Mouse (Mus musculus) neural tube, embryonic 14.5 days (tissue): Measurements from ENCODE around the gene Psmg1. TPM values are rescaled to one million over a fixed set of nuclear protein-coding genes. Genes with fewer than 3 reads are reported as not detected.
"Not testable (repeated sequence)": the region's sequence is repeated elsewhere in the genome, so short reads cannot be mapped to it uniquely, and the experiment has no call there.

Experiments used
- ATAC-seq: fragments of 200-750 bp; cut with Nextera tagmentation; 2 replicates; pipeline ENCODE4 v1.8.0; 2017; ENCODE audit warnings: low read depth, mild to moderate bottlenecking, moderate TSS enrichment, moderate library complexity
- H3K27ac ChIP-seq: fragments of 300-500 bp; sonication (generic); 2 replicates; pipeline ENCODE4 v1.5.1; 2014; ENCODE audit warnings: low read depth, mild to moderate bottlenecking, control low read depth, low read length, moderate library complexity, mixed read lengths
- H3K27me3 ChIP-seq: fragments of 300-500 bp; sonication (generic); 2 replicates; pipeline ENCODE4 v1.6.1; 2014; ENCODE audit warnings: low read length; ENCODE audit not compliant: control insufficient read depth, insufficient read depth
- H3K36me3 ChIP-seq: fragments of 300-500 bp; sonication (generic); 2 replicates; pipeline ENCODE4 v1.6.1; 2014; ENCODE audit warnings: low read length, mixed read lengths; ENCODE audit not compliant: control insufficient read depth, insufficient read depth
- H3K4me1 ChIP-seq: fragments of 300-500 bp; sonication (generic); 2 replicates; pipeline ENCODE4 v1.6.1; 2014; ENCODE audit warnings: low read length; ENCODE audit not compliant: control insufficient read depth, insufficient read depth
- H3K4me2 ChIP-seq: fragments of 300-500 bp; sonication (generic); 2 replicates; pipeline ENCODE4 v1.6.1; 2014; ENCODE audit warnings: mild to moderate bottlenecking, low read depth, low read length, control low read depth
- H3K4me3 ChIP-seq: fragments of 300-500 bp; sonication (generic); 2 replicates; pipeline ENCODE4 v1.5.1; 2014; ENCODE audit warnings: low read depth, low read length, control low read depth, mixed read lengths
- H3K9ac ChIP-seq: fragments of 300-500 bp; sonication (generic); replicated peaks from 2 replicates; pipeline ENCODE4 v1.6.1; 2014; ENCODE audit warnings: low read depth, mild to moderate bottlenecking, control low read depth, low read length, mixed read lengths
- H3K9me3 ChIP-seq: fragments of 300-500 bp; sonication (generic); 2 replicates; pipeline ENCODE4 v1.6.1; 2016; ENCODE audit warnings: low read length; ENCODE audit not compliant: control insufficient read depth
- WGBS: fragments of 180-500 bp; shearing (Covaris S2); extraction: QIAGEN DNeasy Blood & Tissue Kit; methylation state at CpG from one replicate; pipeline ENCODE4 v1.1.7; 2014; 5-methylcytosine and 5-hydroxymethylcytosine counted together
- polyA plus RNA-seq: library from polyadenylated mRNA; unstranded; fragments of >200 nt; fragmentation: Nextera tagmentation; extraction: Ambion mirVana; gene quantifications from 2 replicates; pipeline ENCODE4 v1.2.1, GENCODE M21; 2014

The Psmg1 gene
- polyA plus RNA-seq, result 64.4 and 64.6 TPM in 2 replicates

- ATAC-seq, result peak; percentile 95
- peak within 1 kb of the TSS; percentile 64 for H3K4me3 ChIP-seq
- H3K9me3 ChIP-seq, result no peaks in the 10 kb centered on the region
- H3K9ac ChIP-seq, result peak within 1 kb of the TSS; percentile 63
- H3K27me3 ChIP-seq, result no peaks in the 10 kb centered on the region
- peaks cover 12% of the 10 kb centered on the region for H3K4me1 ChIP-seq
- under 1% methylated on average over 62 of the region's 62 CpGs for WGBS
- peak within 1 kb of the TSS; percentile 54 for H3K4me2 ChIP-seq
- peak within 1 kb of the TSS; percentile 70 for H3K27ac ChIP-seq
- peaks cover 3% of the 10 kb centered on the region for H3K36me3 ChIP-seq
These were observed at the start of gene Psmg1 for GRCm38 (mm10) chr16:95990462-95991121. Gene Psmg1, minus strand, starts transcription at chr16:95990960.

DNA sequence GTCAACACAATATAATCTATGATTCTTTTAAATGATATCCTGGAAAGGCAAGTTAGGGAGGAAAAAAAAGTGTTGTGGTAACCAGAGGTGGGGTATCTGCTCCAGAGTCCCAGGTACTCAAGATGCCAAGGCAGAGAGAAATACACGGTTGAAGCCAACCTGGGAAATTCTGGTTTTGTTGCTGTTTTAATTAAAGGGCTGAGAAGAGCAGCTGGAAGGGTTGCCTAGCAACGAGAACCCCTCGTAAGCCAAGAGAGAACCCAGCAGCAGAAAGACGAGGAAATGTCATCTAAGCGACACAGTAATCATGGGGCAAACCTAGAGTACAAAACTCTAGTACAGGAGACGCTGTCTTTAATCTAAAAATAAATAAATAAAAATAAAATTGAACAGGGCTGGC is 48.8 kb upstream of the Psmg1 start:
- no peak overlapping the region for H3K4me3 ChIP-seq
- WGBS, result 52% methylated on average over 6 of the region's 6 CpGs
- no peaks in the 10 kb centered on the region for H3K4me1 ChIP-seq
- peaks cover 81% of the 10 kb centered on the region for H3K36me3 ChIP-seq
- H3K9ac ChIP-seq, result no peak overlapping the region
- no peak overlapping the region for H3K4me2 ChIP-seq
- H3K27ac ChIP-seq, result no peak overlapping the region
- no peak for ATAC-seq
- no peaks in the 10 kb centered on the region for H3K27me3 ChIP-seq
- H3K9me3 ChIP-seq, result no peaks in the 10 kb centered on the region

DNA sequence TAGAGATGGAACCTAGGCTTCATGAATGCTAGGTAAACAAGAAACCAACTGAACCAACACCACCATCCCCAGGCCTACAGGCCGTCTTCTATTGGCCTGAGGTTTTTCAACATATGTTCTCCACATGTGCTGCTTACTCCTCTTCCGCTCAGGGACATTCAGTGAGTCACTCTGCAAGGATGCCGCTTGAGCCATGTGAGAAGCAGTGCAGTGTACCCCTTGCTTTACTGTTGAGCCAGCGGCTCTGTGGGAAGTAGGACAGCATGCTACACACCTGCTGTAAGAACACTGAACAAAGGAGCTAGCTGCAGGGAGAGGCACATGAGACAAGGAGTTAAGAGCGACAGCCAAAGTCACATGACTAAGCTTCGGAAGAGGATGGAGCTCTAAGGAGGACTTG is 43.7 kb upstream of the Psmg1 start:
- no peaks in the 10 kb centered on the region for H3K27me3 ChIP-seq
- H3K27ac ChIP-seq, result no peak overlapping the region
- no peak overlapping the region for H3K4me2 ChIP-seq
- WGBS, result 85% methylated on average over 6 of the region's 6 CpGs
- H3K9ac ChIP-seq, result no peak overlapping the region
- H3K9me3 ChIP-seq, result no peaks in the 10 kb centered on the region
- no peak overlapping the region for H3K4me3 ChIP-seq
- H3K36me3 ChIP-seq, result peaks cover 93% of the 10 kb centered on the region
- no peak for ATAC-seq
- H3K4me1 ChIP-seq, result no peaks in the 10 kb centered on the region

- Histone ChIP-seq H3K9me3 (no peaks in the 10 kb centered on the region), H3K27me3 (no peaks in the 10 kb centered on the region), H3K36me3 (peaks cover 91% of the 10 kb centered on the region), H3K9ac (no peak overlapping the region), H3K4me2 (no peak overlapping the region), H3K4me1 (no peaks in the 10 kb centered on the region), H3K4me3 (no peak overlapping the region), H3K27ac (no peak overlapping the region)
- ATAC-seq, result no peak
- 95% methylated on average over 13 of the region's 13 CpGs for WGBS
These were observed 41.7 kb upstream of the Psmg1 start for GRCm38 (mm10) chr16:96032368-96033043.

DNA sequence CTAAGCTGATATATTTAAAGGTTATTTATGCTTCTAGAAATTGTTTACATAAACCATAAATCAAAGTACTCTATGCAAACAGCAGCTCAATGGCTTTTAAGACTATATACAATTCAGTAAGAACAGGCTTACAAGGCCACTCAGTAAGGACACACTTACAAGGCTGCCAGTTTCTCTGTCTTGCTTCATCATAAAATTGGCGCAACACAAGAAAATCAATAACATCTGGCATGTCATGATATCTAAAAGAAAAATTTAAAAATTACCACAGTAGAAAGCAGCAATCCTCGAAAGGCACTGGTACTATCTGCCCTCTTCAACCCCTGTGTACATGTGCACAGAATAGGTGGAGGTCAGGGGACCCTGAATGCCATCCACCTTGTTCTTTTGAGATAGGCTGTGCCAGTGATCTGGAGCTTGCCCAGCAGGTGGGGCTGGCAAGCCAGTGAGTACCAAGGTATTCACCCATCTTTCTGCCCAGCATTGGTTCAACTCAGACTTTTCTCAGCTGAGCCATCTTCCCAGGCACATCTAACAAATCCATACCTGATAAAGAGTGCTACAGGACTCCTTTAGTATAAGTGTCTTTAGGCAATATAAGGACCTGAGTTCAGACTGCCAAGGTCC is 39.8 kb upstream of the Psmg1 start:
- Histone ChIP-seq H3K9me3 (no peaks in the 10 kb centered on the region), H3K36me3 (peaks cover 91% of the 10 kb centered on the region)
- 98% methylated on average over 2 of the region's 2 CpGs for WGBS

DNA sequence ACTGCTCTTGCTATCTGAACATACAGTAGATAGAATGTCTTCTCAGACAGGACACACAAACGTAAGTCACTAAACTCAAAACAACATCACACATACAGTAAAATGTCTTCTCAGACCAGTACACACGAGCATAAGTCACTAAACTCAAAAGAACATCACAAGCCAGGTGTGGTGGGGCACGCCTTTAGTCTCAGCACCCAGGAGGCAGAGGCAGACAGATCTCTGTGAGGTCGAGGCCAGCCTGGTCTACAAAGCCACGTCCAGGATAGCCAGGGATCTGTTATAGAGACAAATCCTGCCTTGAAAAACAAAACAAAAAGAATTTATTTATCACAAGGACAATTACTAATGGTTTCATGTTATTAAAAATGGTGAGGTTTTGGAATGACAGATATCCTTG is 35.5 kb upstream of the Psmg1 start:
- Histone ChIP-seq H3K36me3 (peaks cover 83% of the 10 kb centered on the region), H3K4me3 (no peak overlapping the region), H3K9me3 (no peaks in the 10 kb centered on the region), H3K9ac (no peak overlapping the region), H3K27ac (no peak overlapping the region), H3K27me3 (no peaks in the 10 kb centered on the region), H3K4me1 (no peaks in the 10 kb centered on the region), H3K4me2 (no peak overlapping the region)
- ATAC-seq, result no peak
- 94% methylated on average over 5 of the region's 5 CpGs for WGBS

More for the DNA sequence above, 39.8 kb upstream of the Psmg1 start:
- Histone ChIP-seq H3K27ac (no peak overlapping the region), H3K4me1 (no peaks in the 10 kb centered on the region), H3K9ac (no peak overlapping the region), H3K4me3 (no peak overlapping the region), H3K27me3 (no peaks in the 10 kb centered on the region), H3K4me2 (no peak overlapping the region)
- no peak for ATAC-seq

GRCm38 (mm10) chr16:96025244-96025643 is 34.5 kb upstream of the Psmg1 start:
- H3K4me1 ChIP-seq, result no peaks in the 10 kb centered on the region
- ATAC-seq, result no peak
- no peaks in the 10 kb centered on the region for H3K27me3 ChIP-seq
- H3K36me3 ChIP-seq, result peaks cover 79% of the 10 kb centered on the region
- H3K4me3 ChIP-seq, result no peak overlapping the region
- no peak overlapping the region for H3K4me2 ChIP-seq
- WGBS, result 87% methylated on average over 3 of the region's 3 CpGs
- no peak overlapping the region for H3K27ac ChIP-seq
- no peak overlapping the region for H3K9ac ChIP-seq
- no peaks in the 10 kb centered on the region for H3K9me3 ChIP-seq

DNA sequence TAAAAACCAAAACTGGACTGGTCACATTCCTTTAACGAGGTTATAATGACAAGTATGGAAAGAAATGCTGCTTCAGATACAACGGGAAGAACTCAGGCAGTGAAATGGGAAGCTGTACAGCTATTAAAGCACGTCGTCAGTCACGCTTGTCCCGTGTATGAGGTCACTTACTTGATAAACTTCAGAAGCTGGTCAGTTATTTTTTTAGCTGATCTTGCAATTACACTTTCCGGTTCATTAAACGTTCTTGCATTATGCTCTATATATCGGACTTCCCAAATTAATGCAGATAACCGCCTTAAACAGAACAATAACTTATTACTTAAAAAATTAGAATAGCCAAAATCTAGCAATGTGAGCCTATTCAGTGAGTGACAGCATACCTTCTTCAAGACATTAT is 30.3 kb upstream of the Psmg1 start:
- WGBS, result 89% methylated on average over 10 of the region's 10 CpGs
- no peak for ATAC-seq

GRCm38 (mm10) chr16:96009124-96009523 is 18.4 kb upstream of the Psmg1 start:
- H3K9ac ChIP-seq, H3K4me1 ChIP-seq, H3K27ac ChIP-seq, H3K4me3 ChIP-seq, H3K27me3 ChIP-seq, ATAC-seq, H3K4me2 ChIP-seq, H3K9me3 ChIP-seq: not testable (repeated sequence)
- H3K36me3 ChIP-seq, result peaks cover 23% of the 10 kb centered on the region
- no CpG with 5 or more reads among the region's 10 CpGs for WGBS

More for the DNA sequence above, 30.3 kb upstream of the Psmg1 start:
- Histone ChIP-seq H3K27ac (no peak overlapping the region), H3K4me3 (no peak overlapping the region), H3K9ac (no peak overlapping the region), H3K27me3 (no peaks in the 10 kb centered on the region), H3K4me2 (no peak overlapping the region), H3K36me3 (peaks cover 71% of the 10 kb centered on the region), H3K4me1 (no peaks in the 10 kb centered on the region), H3K9me3 (no peaks in the 10 kb centered on the region)
